Mouse (Mus musculus): ENCODE data around the gene Plch1. TPM values are rescaled to one million over a fixed set of nuclear protein-coding genes. Genes with fewer than 3 reads are reported as not detected.

Gene Plch1
- 14.3 TPM for polyA plus RNA-seq (2014; fragmentation: Illumina TruSeq; extraction: RNeasy Lipid Tissue Mini Kit (QIAGEN cat#74804); ENCODE audit: low replicate concordance)

DNA sequence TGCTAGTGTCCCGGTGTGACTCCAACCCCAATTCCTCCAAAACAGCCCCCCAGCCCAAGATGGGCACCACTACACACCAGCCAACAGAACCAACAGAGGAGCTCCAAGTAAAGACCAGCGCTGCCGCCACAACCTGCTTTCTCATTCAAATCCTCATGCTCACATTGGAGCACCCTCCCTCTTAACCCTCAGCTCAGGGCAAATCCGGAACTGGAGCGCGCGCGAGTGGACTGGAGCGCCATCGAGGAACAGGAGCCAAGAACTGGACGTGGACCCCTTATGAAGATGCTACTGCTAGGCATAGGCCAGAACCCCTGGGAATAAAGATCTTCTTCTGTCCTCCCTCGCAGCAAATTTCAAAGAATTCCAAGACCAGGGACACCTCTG is at the start of gene Plch1:
Gene Plch1 (minus strand): TSS at position 164 of the 387 bp plus-strand sequence.

DNA sequence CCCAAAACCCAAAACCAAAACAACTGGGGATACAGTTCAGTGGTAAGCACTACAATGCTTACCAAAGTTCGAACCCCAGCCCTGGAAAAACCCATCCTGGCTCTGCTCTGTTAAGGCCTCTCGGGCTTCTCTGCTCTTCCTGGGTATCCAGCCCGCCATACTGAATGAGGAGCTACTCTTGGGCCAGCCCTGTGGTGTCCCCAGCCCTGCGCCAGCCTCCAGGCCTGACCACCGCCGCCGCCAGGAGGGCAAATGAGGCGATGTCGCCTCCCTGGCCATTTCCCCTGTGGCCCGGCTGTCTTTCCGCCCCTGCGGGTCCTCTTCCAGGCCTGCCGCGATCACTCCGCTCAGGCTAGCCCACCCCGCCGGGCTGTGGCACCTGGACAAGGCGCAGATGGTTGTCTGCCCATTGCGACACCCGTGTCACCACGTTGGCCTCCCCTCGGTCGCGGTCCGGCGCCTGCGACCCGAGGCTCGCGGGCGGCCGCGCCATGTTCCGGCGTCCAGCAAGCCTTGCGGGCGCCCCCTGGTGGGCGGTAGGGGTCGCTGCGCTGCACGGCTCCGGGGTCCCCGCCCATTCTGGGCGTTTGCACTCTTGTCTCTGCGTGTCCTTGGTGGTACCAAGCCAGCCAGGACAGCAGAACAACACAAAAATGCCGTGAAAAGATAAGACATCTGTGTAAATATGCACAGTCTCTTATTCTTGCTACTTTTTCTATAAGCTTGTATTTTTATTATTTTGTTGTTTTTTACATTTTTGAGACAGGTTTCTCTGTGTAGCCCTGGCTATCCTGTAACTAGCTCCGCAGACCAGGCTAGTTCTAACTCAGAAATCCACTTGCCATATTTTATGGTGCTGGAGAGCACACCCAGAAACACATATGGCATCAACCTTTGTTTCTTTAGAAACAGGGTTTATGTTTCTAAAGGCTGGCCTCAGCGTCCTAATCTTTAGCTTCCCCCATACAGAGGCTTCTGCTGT is 29.9 kb upstream of the Plch1 start, which contains the start of gene E130311K13Rik:
Gene E130311K13Rik (minus strand): TSS at position 595 of the 982 bp plus-strand sequence.

Other genes starting within 250 kb of the Plch1 start
- gene E130311K13Rik, start 30.0 kb upstream of the Plch1 start, polyA plus RNA-seq (2014; fragmentation: Illumina TruSeq; extraction: RNeasy Lipid Tissue Mini Kit (QIAGEN cat#74804); ENCODE audit: low replicate concordance): 2.8 TPM
- 101 TPM for gene Slc33a1, start 65.3 kb upstream of the Plch1 start, polyA plus RNA-seq (2014; fragmentation: Illumina TruSeq; extraction: RNeasy Lipid Tissue Mini Kit (QIAGEN cat#74804); ENCODE audit: low replicate concordance)
- 30.5 TPM for gene Gmps, start 76.6 kb upstream of the Plch1 start, polyA plus RNA-seq (2014; fragmentation: Illumina TruSeq; extraction: RNeasy Lipid Tissue Mini Kit (QIAGEN cat#74804); ENCODE audit: low replicate concordance)
- gene Vmn2r1, start 182.1 kb upstream of the Plch1 start, polyA plus RNA-seq (2014; fragmentation: Illumina TruSeq; extraction: RNeasy Lipid Tissue Mini Kit (QIAGEN cat#74804); ENCODE audit: low replicate concordance): not detected
- gene Vmn2r2, start 242.5 kb upstream of the Plch1 start, polyA plus RNA-seq (2014; fragmentation: Illumina TruSeq; extraction: RNeasy Lipid Tissue Mini Kit (QIAGEN cat#74804); ENCODE audit: low replicate concordance): not detected

All from small intestine, adult 10 weeks (tissue).